Mouse (Mus musculus) T-helper 17 cell (primary cell): ENCODE measurements around the gene Knstrn.

Experiments
- in situ Hi-C, 2 experiments: fragments of 300-600 bp; cut with MboI, MseI; formaldehyde crosslinking; loops; 1 replicate in 1 of 2; 2 replicates in 1 of 2; pipeline ENCODE4 v1.15.1; 2025; ENCODE audit warnings: high pct_unique_total_duplicates in 2 of 2

The Knstrn gene

DNA sequence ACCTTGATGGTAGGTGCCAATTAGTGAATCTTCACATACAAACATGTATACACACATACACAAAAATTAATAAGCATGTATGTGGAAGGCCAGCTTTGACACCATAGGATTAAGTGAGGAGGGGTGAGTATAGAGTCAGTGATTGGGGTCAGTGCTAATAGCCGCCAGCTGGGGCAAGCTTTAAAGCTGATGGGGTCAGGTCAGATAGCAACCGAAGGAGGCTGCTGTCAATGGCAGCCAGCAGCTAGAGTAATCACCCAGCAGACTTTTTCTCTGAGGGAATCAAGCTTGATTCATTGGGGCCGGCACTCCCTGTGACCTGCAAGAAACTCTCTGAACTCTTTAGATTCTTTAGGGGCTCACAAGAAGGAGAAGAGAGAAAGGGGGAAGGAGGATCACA, 38.0 kb downstream of the Knstrn start:
- in situ Hi-C loops, result no loop called here

DNA sequence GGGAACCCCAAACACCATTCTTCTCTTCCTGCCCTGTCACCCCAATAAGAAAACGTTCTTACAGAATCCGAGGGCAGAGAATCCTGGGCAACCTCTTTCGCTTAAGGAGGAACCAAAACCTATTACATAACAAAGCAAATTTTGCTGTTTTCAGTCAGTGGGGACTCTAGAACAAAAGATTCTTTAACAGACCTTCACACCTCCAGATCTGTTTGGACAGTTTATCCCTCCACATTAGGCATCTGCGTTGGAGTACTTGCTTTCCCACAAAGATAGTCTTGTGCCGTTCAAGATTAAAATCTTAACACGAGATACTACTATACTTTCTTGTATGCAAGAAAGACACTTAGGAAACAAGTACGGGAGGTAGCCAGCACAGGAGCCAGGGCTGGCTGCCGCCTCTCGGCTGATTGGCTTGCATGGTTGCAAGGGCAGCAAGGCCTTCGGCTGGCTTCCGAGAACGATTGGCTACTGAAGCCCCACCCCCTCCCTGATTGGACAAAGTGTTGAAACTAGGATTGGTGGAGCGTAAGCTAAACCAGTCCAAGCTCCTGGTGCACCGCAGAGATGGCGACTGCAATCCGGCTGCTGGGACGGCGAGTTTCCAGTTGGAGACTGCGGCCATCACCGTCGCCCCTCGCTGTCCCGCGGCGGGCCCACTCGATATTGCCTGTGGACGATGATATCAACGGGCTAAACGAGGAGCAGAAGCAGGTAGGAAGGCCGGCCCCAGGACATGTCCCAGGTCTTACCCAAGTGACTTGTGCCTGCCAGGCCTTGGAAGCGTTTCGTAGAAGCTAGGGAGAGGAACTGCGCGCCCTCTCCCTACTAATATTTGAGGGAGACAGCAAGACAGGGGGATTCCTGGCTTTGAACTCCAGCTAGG, 47.9 kb downstream of the Knstrn start, which contains the start of gene Ivd:
Gene Ivd, plus strand, starts transcription at position 501 of the 886 bp plus-strand sequence.
- in situ Hi-C loops, result no loop called here

DNA sequence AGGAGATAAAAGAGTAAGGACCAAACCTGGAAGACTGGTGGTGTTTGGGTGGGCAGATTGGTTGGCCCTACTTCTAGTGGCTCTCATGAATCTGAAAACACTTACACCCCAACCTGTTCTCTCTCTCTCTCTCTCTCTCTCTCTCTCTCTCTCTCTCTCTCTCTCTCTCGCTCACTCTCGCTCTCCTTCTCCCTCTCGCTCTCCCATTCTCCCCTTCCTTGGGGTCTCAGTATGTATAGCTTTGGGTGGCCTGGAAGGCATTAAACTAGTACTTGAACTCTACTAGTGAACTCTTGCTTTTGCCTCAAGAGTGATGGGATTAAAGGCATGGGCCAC, 48.5 kb downstream of the Knstrn start:
- in situ Hi-C loops, result no loop called here

DNA sequence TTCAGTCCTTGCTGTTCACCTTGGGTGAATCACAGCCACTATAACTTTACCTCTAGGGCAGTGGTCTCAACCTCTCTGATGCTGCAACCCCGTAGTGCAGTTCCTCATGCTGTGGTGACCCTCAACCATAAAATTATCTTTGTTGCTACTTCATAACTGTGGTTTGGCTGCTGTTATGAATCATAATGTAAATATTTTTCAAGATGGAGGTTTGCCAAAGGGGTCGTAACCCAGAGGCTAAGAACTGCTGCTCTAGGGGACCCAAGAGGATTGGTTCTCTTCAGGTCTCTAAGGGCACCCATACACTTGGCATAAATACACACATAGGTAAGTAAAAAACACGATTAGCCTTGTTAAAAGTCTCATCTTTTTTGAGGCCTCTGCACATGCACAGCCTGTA, 56.8 kb downstream of the Knstrn start:
- in situ Hi-C loops, result no loop called here

DNA sequence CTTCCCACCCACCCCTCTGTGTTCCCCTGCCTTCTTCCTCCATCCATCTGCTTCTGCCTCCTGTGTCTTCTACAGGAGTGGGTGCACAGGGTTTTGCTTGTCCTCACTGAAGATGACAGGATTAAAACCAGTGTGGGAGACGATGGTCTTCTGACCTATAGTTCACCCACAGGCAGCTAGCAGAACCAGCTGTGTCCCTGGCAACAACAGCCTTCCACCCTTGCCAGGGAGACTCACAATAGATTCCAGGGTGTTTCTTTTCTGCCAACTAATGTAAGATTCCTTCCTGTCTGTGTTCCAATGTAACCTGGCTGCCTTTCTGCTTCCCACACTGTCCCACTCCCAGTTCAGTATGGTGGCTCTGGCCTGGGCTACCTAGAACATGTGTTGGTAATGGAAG, 57.2 kb downstream of the Knstrn start:
- in situ Hi-C loops, result no loop called here

DNA sequence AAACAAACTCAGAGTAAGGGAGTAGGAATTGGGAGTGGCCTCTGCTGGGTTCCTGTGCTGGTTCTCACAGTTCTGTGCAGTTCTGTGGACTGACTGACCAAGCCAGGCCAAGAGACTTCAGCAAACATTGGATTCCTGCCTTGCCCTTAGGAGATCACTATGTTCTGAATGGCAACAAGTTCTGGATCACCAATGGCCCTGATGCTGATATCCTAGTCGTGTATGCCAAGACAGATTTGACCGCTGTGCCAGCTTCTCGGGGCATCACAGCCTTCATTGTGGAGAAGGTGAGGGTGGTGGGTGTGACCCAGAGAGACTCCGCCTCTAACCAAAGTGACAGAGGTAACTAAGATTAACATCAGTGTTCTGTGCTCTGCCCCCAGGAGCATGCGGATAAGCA, 59.2 kb downstream of the Knstrn start:
- in situ Hi-C loops, result no loop called here

DNA sequence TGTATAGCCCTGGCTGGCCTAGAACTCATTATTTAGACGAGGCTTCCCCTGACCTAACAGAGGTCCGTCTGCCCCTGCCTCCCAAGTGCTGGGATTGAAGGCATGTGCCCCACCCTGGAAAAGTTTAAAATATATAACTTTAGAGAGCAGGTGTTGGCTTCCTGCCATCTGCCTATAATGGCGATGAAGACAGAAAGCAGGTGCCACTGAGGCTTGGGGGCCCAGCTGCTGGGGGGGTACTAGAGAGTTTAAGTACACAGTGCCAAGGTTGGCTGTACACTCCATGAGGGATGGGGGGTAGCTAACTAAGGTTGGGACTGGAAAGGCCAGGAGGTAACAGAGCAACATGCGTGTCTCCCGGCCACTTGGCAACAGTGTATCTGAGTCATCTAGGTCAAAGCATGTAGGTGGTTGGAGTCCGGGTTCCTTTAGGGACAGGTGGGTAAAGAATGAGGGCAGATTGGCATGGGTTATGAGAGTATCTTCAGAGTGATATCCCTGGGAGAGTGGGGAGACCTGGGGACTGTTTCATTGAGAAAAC, 60.2 kb downstream of the Knstrn start:
- in situ Hi-C loops, result no loop called here

DNA sequence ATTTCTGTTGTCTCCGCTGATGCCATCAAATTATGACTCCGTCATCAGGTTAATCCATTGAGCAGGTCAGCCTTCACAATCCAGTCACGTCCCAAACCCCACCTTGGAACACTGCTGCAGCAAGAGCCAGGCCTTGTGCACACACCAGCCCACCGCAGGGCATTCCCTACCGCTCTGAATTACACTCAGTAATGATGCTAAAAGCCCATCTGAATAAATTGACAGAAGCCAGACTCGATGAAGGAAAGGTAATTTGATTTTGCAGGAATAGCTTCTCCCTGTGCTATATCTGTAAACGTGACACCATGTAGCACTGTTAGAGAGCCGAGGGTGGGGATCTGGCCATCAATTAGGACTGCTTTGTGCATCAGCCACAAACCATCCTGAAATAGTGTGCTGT, 61.5 kb downstream of the Knstrn start:
- in situ Hi-C loops, result loop anchor here (5.0 kb wide), 3 partner anchors 108 to 238 kb away; partner anchors contain the start of gene Ccdc9b (in 1 of the 2)

DNA sequence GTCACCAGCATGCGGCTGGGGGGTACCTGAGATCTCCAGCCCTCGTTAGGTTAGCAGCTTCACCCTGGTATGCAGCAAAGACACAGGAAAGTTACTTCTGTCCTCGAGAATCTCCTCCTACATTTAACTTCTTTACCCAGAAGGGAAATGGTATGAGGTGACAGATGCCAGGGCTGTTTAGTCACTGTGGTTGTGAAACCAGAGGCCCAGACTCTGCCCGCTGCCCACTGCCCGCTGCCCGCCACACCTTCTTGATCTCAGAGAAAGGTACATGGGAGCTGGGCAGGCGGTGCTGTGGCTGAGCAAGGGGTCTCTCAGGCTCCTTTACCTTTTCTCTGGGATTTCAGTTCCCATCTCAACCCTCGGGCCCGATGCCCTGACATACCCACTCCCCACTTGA, 62.6 kb downstream of the Knstrn start:
- in situ Hi-C loops, result loop anchor here (5.0 kb wide), 3 partner anchors 109 to 239 kb away; partner anchors contain the start of gene Ccdc9b (in 1 of the 2)

DNA sequence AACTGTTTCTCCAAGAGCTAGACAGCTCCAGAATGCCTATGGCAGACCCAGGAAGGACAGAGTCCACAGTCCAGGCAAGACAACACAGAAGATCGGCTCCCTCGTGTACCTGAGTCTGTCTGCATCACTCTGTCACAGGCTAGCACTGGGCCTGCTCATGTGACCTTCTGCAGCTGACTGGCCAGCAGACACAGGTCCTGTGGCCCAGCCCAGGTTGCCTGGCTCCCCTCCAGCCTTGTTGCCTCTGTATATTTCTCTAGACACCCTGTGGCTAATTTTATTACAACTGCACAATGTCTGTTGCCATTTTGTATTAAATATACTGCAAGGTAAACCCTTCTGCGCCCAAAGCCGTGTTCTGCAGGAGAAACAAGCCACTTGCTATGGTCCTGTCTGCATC, 67.2 kb downstream of the Knstrn start:
- in situ Hi-C loops, result loop anchor here in 1 of 2 experiments (5.0 kb wide), 2 partner anchors 89 to 164 kb away; no protein-coding TSS in a partner anchor

DNA sequence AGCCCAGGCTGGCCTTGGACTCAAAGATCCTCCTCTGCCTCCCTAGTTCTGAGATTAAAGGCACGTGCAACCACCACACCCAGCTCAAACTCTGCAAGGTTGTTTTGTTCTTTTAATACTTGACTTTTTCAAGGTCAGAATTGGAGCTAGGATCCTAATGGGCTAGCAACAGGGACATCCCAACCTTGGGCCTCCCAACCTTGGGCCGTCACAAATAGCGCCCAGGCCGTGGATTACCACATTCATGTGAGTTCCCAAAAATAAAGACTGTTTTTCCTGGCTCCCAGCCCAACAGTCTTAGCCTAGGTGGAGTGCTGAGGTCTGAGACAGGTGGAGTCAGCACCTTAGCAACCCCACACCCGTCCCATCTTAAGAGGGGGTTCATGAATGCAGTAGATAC, 68.2 kb downstream of the Knstrn start:
- in situ Hi-C loops, result loop anchor here in 1 of 2 experiments (5.0 kb wide), 2 partner anchors 90 to 165 kb away; no protein-coding TSS in a partner anchor

DNA sequence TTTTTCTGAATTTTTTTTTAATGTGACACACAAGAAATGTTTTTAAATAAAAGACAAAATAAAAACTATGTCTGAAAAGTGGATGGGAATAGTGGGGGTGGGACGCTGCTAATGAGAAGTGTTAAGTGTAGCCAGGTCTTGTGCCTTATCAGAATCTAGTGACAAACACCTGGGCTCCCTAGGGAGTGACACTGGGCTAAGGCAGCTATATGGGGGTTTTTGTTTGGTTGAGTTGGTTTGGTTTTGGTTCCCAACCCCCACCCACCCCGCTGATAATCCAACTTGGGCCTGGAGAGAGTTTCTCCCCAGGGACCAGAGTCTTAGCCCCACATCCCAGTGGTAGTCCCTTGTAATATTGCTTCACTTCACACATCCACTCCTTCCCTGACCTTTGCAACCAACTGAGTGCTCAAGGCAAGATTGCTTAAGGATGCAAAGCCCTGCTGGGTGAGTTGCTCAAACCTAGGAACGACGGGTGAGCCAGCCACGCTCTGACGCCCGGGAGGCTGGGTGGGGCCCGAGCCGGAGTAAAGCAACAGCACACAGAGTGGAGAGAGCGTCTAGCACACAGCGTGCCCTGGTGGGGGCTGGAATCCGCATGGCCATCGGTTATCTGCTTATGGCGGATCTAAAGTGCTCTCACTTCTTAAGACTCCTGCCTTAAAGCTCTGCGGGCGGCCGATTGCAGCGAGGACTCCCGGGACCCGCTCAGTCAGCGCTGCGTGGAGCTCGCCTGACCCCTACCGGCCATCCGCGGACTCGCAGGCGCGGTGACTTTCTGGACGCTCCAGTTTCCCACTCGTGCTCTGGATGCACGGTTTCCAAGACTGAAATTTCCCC, 69.3 kb downstream of the Knstrn start:
- in situ Hi-C loops, result loop anchor here in 1 of 2 experiments (5.0 kb wide), 2 partner anchors 91 to 166 kb away; no protein-coding TSS in a partner anchor

DNA sequence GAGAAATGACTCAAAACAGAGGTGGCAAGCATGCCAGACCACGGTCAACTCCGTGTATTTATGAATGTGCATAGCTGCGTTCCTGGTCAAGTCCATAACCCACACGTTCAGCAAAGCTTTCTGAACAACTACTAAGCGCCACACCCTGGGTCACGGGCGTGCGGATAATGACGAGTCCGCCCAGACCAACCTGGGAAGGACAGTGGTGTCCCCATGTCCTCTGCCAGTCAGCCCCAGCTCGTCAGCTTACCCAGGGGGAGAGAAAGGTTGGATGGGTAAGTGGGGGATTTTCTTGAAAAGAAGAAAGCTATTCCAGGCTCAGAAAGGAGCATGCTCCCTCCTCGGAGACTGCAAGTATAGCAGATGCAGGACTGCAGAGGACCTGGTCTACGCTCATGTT, 73.6 kb downstream of the Knstrn start:
- in situ Hi-C loops, result no loop called here

DNA sequence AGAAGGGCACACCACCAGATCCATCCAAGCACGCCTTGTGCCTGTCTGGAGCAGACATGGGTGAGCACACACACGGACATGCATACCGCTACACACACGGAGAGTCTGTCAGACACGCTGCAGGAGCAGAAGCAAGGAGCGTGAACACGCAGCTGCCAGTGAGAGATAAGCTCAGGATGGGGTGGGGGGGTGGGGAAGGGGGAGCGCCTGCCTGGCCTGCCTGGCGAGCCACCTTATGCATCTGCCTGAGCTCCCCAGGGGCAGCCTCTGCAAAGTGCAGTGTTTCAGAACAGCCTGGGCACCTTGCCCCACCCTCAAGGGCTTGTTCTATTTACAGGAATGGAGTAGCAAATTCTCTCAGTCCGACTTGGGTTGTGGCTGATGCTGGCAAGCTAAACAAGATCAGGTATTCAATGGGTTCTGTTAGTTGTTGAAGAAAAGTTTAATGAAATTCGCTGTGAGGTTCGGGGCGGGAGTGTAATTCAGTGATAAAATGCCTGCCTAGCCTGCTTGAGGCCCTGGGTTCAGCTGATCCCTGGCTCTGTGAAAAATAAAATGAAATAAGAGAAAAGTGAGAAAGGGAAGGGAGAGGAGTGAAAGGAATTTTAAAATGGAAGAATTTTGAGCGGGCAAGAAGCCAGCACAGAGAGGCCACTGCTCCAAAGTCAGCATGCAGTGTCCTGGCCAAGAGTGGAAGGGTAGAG, 74.2 kb downstream of the Knstrn start:
- in situ Hi-C loops, result no loop called here

DNA sequence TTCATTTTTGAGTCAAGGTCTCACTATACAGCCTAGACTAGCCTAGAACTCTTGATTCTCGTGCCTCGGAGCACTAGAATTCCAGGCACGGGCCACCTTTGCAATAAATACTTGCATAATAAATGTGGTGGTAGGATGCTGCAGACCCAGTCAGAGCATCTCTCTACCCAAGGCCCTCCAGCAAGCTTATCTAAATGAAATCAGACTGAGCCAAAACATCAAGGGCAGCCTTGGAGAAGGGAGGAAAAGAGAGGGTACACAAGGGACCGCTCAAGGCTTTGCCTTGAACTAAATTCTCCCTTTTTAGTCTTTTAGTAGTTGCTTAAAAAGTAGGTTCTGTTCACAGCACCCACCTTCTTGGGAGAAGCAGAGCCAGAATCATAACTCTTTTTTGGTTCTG, 77.4 kb downstream of the Knstrn start:
- in situ Hi-C loops, result no loop called here

DNA sequence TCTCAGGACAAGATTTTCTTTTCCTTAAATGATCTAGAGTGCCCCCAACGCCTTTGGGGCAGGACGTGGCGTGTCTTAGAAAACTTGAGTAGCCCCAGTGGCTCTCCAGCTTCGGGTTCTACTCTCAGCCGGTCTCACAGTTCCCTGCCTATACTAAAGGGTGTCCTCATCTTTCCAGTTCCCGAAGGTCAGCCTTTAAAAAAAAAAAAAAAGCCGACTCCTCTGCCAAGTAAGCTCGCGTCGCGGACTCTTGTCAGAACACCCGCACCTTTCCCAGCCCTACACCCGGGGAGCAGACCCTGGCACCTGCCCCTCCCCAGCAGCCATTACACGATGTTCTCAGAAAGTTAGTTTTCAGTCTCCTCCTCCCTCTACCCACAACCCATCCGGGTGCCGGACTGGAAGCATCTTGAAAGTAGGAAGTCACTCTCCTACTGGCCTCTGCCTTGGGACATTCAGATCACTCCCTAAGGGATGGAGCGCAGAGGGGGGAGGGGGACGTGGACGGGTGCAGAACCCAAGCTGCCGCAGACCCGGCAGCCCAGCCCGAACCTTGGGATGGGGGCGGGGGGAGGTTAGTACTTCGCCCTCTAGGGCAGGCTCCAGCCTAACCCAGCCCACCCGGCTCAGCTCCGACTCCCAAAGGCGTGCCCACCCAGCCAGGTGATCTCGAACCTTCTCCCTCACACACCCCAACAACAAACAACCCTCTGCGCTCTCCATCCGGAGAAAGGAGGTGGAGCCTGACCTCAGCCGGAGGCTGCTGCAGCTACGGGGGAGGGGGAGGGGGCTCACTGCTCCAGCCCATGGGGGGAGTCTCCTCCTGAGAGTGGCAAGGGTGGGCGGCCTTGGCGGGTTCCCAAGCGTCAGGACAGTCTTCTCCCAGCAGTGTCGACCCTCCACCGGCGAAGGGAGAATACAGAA, 82.4 kb downstream of the Knstrn start:
- in situ Hi-C loops, result no loop called here

DNA sequence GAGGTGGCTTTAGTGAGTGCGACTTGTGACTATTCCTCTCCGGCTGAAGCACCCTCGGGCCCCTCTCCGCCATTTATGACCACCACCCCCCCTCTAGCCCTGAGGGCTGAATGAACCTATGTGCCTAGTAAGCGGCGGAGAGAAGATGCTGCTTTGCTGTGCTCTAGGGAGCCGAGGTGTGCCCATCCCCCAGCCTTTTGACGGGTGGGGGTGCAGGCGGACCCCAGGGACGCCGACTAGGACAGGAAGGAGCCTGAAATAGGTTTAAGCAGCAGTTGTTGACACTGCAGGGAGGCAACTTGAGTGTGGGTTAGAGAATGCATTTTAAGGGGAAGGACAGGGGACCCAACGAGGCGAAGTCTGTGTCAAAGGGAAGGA, 83.1 kb downstream of the Knstrn start:
- in situ Hi-C loops, result no loop called here

DNA sequence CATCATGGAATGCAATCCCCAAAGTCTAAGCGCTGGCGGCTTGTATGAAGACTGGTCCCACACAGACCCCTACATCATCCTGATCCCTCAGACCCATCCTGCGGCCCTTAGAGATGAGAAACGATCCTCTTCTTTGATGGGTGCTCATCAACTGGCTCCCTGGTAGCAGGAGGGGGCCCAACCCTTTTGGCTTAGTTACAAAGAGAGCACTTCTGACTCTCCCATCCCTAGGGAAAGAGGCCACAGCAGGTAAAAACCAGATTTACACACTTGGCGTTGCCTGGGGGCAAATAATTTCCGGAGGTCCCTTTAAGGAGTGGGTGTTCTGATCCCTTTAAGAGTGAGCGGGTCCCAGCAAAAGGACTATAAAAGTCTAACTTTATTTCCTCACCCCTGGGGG, 83.6 kb downstream of the Knstrn start:
- in situ Hi-C loops, result no loop called here

DNA sequence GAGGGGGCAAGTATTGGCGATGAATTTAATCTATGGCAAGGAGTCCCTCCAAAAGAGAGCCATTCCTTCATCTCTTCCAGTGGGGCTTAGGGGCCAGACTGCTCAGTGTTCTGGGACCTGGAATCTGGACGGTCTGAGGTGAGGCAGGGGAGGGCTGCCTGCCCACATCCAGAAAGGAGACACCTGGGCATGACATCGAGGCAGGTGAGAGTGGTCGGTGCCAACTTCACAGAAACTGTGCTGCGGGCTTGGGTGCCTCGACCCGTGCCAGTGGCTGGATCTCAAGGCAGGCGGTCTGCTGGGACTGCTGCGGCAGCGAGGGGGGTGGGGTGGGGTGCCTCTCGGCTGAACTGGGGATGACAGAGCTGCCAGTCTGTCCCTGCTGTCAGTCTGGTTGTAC, 84.0 kb downstream of the Knstrn start:
- in situ Hi-C loops, result no loop called here

DNA sequence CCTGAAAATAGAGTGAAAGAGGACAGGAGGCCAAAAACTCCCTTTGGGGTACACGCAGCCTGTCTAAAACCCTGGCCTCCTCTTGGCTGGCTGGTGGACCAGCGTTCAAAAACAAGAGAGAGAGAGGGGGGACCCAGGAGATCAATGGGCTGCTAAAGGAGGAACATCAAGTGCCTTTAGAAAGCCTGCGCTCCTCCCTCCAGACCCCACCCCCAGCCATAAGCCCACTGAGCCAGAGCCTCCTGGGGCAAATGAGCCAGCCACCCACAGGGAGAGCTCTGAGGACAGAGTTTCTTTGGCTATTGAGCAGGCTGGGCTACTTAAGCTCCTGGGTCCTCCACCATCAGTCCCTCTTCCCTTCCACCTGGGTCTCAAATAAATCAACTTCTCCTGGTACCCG, 85.0 kb downstream of the Knstrn start:
- in situ Hi-C loops, result no loop called here
